Mouse (Mus musculus) intestine, postnatal 0 days (tissue): ENCODE data around the gene Ppfia1. TPM values are rescaled to one million over a fixed set of nuclear protein-coding genes. Genes with fewer than 3 reads are reported as not detected.

Experiments used
- ATAC-seq: fragments of 200-750 bp; cut with Nextera tagmentation; 2 replicates; pipeline ENCODE4 v1.8.0; 2017; ENCODE audit warnings: mild to moderate bottlenecking, moderate TSS enrichment, moderate library complexity
- H3K27ac ChIP-seq: fragments of 300-500 bp; sonication (generic); 2 replicates; pipeline ENCODE4 v1.5.1; 2014; ENCODE audit warnings: mild to moderate bottlenecking, low read depth, low read length, moderate library complexity
- H3K27me3 ChIP-seq: fragments of 300-500 bp; sonication (generic); replicated peaks from 2 replicates; pipeline ENCODE4 v1.6.1; 2014; ENCODE audit warnings: low read length, mixed read lengths; ENCODE audit not compliant: control insufficient read depth, insufficient read depth
- H3K36me3 ChIP-seq: fragments of 300-500 bp; sonication (generic); 2 replicates; pipeline ENCODE4 v1.6.1; 2014; ENCODE audit warnings: mild to moderate bottlenecking, moderate library complexity; ENCODE audit not compliant: control insufficient read depth, insufficient read depth
- H3K4me1 ChIP-seq: fragments of 300-500 bp; sonication (generic); replicated peaks from 2 replicates; pipeline ENCODE4 v1.6.1; 2014; ENCODE audit warnings: antibody characterized with exemption, low read length, mixed read lengths; ENCODE audit not compliant: control insufficient read depth, insufficient read depth
- H3K4me2 ChIP-seq: fragments of 300-500 bp; sonication (generic); replicated peaks from 2 replicates; pipeline ENCODE4 v1.6.1; 2014; ENCODE audit warnings: low read depth, mild to moderate bottlenecking, moderate library complexity
- H3K4me3 ChIP-seq: fragments of 300-500 bp; sonication (generic); 2 replicates; pipeline ENCODE4 v1.5.1; 2014; ENCODE audit warnings: low read depth, low read length
- H3K9ac ChIP-seq: fragments of 300-500 bp; sonication (generic); 2 replicates; pipeline ENCODE4 v1.6.1; 2014; ENCODE audit warnings: mild to moderate bottlenecking, low read depth, low read length
- H3K9me3 ChIP-seq: fragments of 300-500 bp; sonication (generic); 2 replicates; pipeline ENCODE4 v1.6.1; 2016; ENCODE audit warnings: mixed run types; ENCODE audit not compliant: control insufficient read depth
- CTCF ChIP-seq: sonication (generic); IDR thresholded peaks from 2 replicates; pipeline ENCODE4 v1.5.1; 2016; ENCODE audit warnings: low read depth, mild to moderate bottlenecking, control low read depth, antibody characterized with exemption, moderate library complexity
- WGBS: fragments of 180-500 bp; shearing (Covaris S2); extraction: QIAGEN DNeasy Blood & Tissue Kit; methylation state at CpG from one replicate; pipeline ENCODE4 v1.1.7; 2014; 5-methylcytosine and 5-hydroxymethylcytosine counted together
- polyA plus RNA-seq: library from polyadenylated mRNA; unstranded; fragments of >200 nt; fragmentation: Nextera tagmentation; extraction: Ambion mirVana; gene quantifications from 2 replicates; pipeline ENCODE4 v1.2.1, GENCODE M21; 2015

Gene Ppfia1
- polyA plus RNA-seq, 1 experiment from 2014 or later = 15.2 TPM

DNA sequence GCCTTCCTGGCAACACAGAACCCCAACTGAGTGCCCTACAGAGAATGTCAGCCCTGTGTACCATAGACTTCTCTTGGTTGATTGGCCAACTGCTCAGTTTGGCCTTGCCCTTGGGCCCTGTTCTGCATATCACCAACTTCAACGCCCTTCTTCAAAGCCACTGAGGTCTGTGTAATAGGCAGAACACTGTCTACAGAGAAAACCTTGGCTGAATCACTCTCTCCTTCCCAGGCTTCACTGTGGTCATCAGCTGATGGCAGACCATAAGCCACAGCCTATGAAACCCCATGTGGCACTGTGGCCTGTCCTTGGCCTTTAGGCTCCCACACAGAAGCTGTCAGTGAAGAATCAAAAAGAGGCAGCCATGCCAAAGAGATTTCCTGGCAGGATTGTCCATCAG, 94.6 kb downstream of the Ppfia1 start:
- Histone ChIP-seq H3K9me3 (no peaks in the 10 kb centered on the region), H3K4me3 (no peak overlapping the region), H3K4me1 (no peaks in the 10 kb centered on the region), H3K4me2 (no peak overlapping the region), H3K36me3 (peaks cover 99% of the 10 kb centered on the region), H3K9ac (no peak overlapping the region), H3K27ac (no peak overlapping the region), H3K27me3 (no peaks in the 10 kb centered on the region)
- 93% methylated on average over 1 of the region's 1 CpGs for WGBS
- ATAC-seq = no peak
- no peak for TF ChIP-seq CTCF

- H3K4me2 ChIP-seq = no peak overlapping the region
- H3K9ac ChIP-seq = no peak overlapping the region
- no peaks in the 10 kb centered on the region for H3K4me1 ChIP-seq
- no peak overlapping the region for H3K27ac ChIP-seq
- no peak for TF ChIP-seq CTCF
- no peaks in the 10 kb centered on the region for H3K27me3 ChIP-seq
- WGBS = 91% methylated on average over 9 of the region's 9 CpGs
- ATAC-seq = no peak
- peaks cover 95% of the 10 kb centered on the region for H3K36me3 ChIP-seq
- no peak overlapping the region for H3K4me3 ChIP-seq
- no peaks in the 10 kb centered on the region for H3K9me3 ChIP-seq
Measured at GRCm38 (mm10) chr7:144450661-144451060, 102.9 kb downstream of the Ppfia1 start.

- no peaks in the 10 kb centered on the region for H3K4me1 ChIP-seq
- WGBS = 90% methylated on average over 13 of the region's 13 CpGs
- H3K9me3 ChIP-seq = no peaks in the 10 kb centered on the region
- peaks cover 95% of the 10 kb centered on the region for H3K36me3 ChIP-seq
- no peak for ATAC-seq
- no peak overlapping the region for H3K27ac ChIP-seq
- no peak overlapping the region for H3K4me3 ChIP-seq
- TF ChIP-seq CTCF = no peak
- no peak overlapping the region for H3K9ac ChIP-seq
- H3K27me3 ChIP-seq = no peaks in the 10 kb centered on the region
- no peak overlapping the region for H3K4me2 ChIP-seq
Measured at GRCm38 (mm10) chr7:144449637-144450570, 103.6 kb downstream of the Ppfia1 start.

DNA sequence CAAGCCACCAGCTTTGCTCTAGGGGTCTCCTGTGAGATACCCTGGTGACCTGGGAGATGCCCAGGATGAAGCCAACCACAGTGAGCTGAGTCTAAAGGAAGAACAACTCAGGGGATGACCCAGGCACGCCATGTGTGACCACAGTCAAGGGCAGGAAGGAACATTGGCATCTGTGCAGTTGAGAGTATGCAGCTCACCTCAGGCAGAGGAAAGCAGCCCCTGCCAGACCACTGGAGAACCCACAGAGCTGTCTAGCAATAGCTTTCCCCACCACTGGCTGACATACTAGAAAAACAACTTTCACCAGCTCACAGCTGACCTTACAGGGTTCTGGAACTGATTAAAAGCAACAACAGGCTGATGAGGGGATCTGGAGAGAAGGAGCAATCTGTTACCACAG, 105.3 kb downstream of the Ppfia1 start:
- no peak for TF ChIP-seq CTCF
- H3K36me3 ChIP-seq = peaks cover 92% of the 10 kb centered on the region
- no peak for ATAC-seq
- no peak overlapping the region for H3K4me2 ChIP-seq
- H3K27ac ChIP-seq = no peak overlapping the region
- no peak overlapping the region for H3K9ac ChIP-seq
- H3K27me3 ChIP-seq = no peaks in the 10 kb centered on the region
- H3K9me3 ChIP-seq = no peaks in the 10 kb centered on the region
- H3K4me3 ChIP-seq = no peak overlapping the region
- WGBS = 100% methylated on average over 1 of the region's 1 CpGs
- H3K4me1 ChIP-seq = no peaks in the 10 kb centered on the region

DNA sequence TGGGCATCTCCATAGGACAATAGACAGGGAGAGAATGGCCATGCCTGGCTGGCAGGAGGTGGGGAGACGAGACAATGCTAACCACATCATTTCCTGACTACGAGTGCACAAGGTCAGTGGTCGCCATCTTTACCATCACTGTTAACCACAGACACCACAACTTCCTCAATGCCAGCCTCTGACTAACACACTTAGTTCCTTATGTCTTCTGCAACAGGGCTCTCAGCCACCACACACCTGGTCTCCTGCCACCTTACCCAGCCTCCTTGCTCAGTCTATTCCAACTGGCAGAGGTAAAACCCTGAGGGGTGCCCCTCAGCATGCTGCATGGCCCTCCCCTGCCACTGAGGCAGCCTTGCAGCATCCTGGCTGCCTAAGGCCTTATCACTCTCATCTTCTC, 106.4 kb downstream of the Ppfia1 start:
- no peak for TF ChIP-seq CTCF
- 92% methylated on average over 3 of the region's 3 CpGs for WGBS
- Histone ChIP-seq H3K9me3 (no peaks in the 10 kb centered on the region), H3K4me1 (no peaks in the 10 kb centered on the region), H3K36me3 (peaks cover 92% of the 10 kb centered on the region), H3K4me2 (no peak overlapping the region), H3K27me3 (no peaks in the 10 kb centered on the region), H3K9ac (no peak overlapping the region), H3K4me3 (no peak overlapping the region), H3K27ac (no peak overlapping the region)
- ATAC-seq = no peak

DNA sequence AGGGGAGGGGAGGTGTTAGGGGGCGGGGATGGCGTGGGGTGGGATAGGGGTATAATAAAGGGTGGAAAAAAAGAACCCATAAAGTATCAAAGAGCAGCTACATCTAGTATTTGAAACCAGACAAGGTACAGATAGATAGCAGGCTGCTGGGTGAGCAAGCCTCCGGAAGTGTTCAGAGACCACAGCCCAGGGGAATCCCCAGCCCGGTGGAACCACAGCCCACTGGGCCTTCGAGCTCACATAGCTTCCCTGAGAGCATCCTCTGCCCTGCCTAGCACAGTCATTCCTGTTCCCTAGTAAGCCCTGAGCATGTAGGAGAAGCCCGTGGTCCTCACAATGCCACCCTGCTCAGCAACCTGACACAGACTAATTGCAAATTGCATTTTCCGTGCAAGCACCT, 108.7 kb downstream of the Ppfia1 start:
- 88% methylated on average over 7 of the region's 7 CpGs for WGBS
- ATAC-seq = no peak
- no peak for TF ChIP-seq CTCF
- H3K4me1 ChIP-seq = no peaks in the 10 kb centered on the region
- no peak overlapping the region for H3K4me2 ChIP-seq
- no peak overlapping the region for H3K9ac ChIP-seq
- H3K27me3 ChIP-seq = no peaks in the 10 kb centered on the region
- H3K4me3 ChIP-seq = no peak overlapping the region
- H3K27ac ChIP-seq = no peak overlapping the region
- no peaks in the 10 kb centered on the region for H3K9me3 ChIP-seq
- peaks cover 91% of the 10 kb centered on the region for H3K36me3 ChIP-seq
